Mouse (Mus musculus) midbrain, embryonic 11.5 days (tissue): ENCODE measurements at regions not wholly inside any gene's neighbourhood (a gene's known extent, or its start where the extent isn't known, plus 50 kb on each side); places are given as distances from the start of the nearest gene placed in this dataset.

Source experiments
- ATAC-seq: fragments of 200-750 bp; cut with Nextera tagmentation; 2 replicates; pipeline ENCODE4 v1.8.0; 2017; ENCODE audit warnings: moderate TSS enrichment, moderate library complexity; ENCODE audit not compliant: low FRiP score
- DNase-seq: peaks from one replicate; pipeline ENCODE4 v3.0.0; 2015; ENCODE audit warnings: low spot score; ENCODE audit errors: missing footprints
- H3K27ac ChIP-seq: fragments of 300-500 bp; sonication (generic); 2 replicates; pipeline ENCODE4 v1.5.1; 2014; ENCODE audit warnings: low read depth, low read length
- H3K27me3 ChIP-seq: fragments of 300-500 bp; sonication (generic); 2 replicates; pipeline ENCODE4 v1.6.1; 2014; ENCODE audit warnings: mild to moderate bottlenecking, low read length, moderate library complexity, mixed read lengths; ENCODE audit not compliant: control insufficient read depth, insufficient read depth
- H3K36me3 ChIP-seq: fragments of 300-500 bp; sonication (generic); 2 replicates; pipeline ENCODE4 v1.6.1; 2014; ENCODE audit warnings: mild to moderate bottlenecking, low read length, moderate library complexity, mixed read lengths; ENCODE audit not compliant: control insufficient read depth, insufficient read depth
- H3K4me1 ChIP-seq: fragments of 300-500 bp; sonication (generic); 2 replicates; pipeline ENCODE4 v1.6.1; 2014; ENCODE audit warnings: low read length; ENCODE audit not compliant: control insufficient read depth, insufficient read depth
- H3K4me2 ChIP-seq: fragments of 300-500 bp; sonication (generic); 2 replicates; pipeline ENCODE4 v1.6.1; 2014; ENCODE audit warnings: mild to moderate bottlenecking, moderate library complexity
- H3K4me3 ChIP-seq: fragments of 300-500 bp; sonication (generic); 2 replicates; pipeline ENCODE4 v1.5.1; 2014; ENCODE audit warnings: low read depth, low read length
- H3K9ac ChIP-seq: fragments of 300-500 bp; sonication (generic); 2 replicates; pipeline ENCODE4 v1.6.1; 2014; ENCODE audit warnings: low read length
- H3K9me3 ChIP-seq: fragments of 300-500 bp; sonication (generic); 2 replicates; pipeline ENCODE4 v1.6.1; 2016; ENCODE audit warnings: low read length; ENCODE audit not compliant: control insufficient read depth
- WGBS: fragments of 180-500 bp; shearing (Covaris S2); extraction: QIAGEN DNeasy Blood & Tissue Kit; methylation state at CpG from one replicate; pipeline ENCODE4 v1.1.7; 2014; 5-methylcytosine and 5-hydroxymethylcytosine counted together

DNA sequence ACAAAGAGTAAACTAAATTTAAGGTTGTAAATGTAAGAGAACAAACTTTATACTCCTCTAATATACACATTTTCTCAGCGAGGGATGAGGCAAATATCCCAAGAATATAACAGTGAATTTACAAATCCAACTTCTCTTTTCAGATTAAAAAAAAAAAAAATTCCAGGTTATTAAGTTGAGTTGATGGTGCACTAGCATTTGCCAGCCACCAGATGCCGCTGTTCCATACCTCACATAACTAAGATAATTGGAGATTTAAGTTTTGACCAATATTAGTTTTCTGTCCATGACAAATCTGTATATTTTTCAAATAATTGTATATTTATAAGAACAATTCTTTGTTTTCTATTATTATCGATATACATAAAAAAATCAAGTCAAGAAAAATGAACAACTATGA is 319.9 kb upstream of the Kcnh7 start:
- H3K9ac ChIP-seq: no peak overlapping the region
- no peaks in the 10 kb centered on the region for H3K4me1 ChIP-seq
- ATAC-seq (no peak), DNase-seq (no peak)
- H3K9me3 ChIP-seq: no peaks in the 10 kb centered on the region
- no peaks in the 10 kb centered on the region for H3K36me3 ChIP-seq
- no peaks in the 10 kb centered on the region for H3K27me3 ChIP-seq
- H3K4me3 ChIP-seq: no peak overlapping the region
- no peak overlapping the region for H3K4me2 ChIP-seq
- no peak overlapping the region for H3K27ac ChIP-seq
- WGBS: 7% methylated on average over 3 of the region's 3 CpGs

DNA sequence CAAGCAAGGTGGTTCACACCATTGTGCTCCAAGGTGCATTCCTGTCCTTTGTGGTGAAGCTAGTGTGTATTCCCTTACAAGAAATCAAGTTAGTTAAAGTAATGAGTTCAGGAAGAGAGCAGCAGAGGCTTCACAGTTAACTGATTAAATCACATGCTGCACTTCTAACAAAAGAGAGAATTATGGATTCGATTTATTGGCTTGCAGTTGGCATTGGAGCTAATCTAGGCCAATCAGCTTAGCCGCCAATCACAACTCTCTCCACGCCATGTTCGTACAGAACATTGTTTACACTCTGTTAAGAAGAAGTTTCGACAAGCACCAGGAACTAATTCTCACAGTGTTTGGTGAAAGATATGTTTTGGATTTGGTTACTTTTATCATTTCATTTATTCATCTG is 292.3 kb upstream of the Kcnh7 start:
- H3K4me3 ChIP-seq: no peak overlapping the region
- no peaks in the 10 kb centered on the region for H3K36me3 ChIP-seq
- no peak overlapping the region for H3K4me2 ChIP-seq
- H3K9me3 ChIP-seq: no peaks in the 10 kb centered on the region
- H3K27ac ChIP-seq: no peak overlapping the region
- H3K9ac ChIP-seq: no peak overlapping the region
- 78% methylated on average over 5 of the region's 5 CpGs for WGBS
- H3K4me1 ChIP-seq: no peaks in the 10 kb centered on the region
- no peak for DNase-seq
- H3K27me3 ChIP-seq: no peaks in the 10 kb centered on the region
- ATAC-seq: no peak

DNA sequence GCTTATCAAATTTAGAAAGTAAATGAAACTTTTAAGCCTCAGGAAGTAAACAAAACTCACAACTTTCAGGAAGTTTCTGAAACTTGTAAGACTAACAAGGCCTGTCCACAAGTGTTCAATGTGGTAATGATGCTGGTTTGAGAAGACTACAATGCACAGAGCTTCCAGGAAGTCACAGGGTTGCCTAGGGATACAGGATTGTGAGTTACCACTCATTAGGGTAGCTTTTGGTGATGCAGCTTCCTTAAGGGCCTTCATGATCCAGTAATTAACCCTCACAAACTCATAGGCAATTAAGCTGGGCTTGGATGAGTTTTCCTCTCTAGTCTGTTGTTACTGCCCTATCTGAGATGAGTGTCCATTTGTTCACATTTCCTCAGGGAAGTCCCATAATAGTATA is 291.2 kb upstream of the Kcnh7 start:
- Histone ChIP-seq H3K27ac (no peak overlapping the region), H3K36me3 (no peaks in the 10 kb centered on the region), H3K4me3 (no peak overlapping the region)

DNA sequence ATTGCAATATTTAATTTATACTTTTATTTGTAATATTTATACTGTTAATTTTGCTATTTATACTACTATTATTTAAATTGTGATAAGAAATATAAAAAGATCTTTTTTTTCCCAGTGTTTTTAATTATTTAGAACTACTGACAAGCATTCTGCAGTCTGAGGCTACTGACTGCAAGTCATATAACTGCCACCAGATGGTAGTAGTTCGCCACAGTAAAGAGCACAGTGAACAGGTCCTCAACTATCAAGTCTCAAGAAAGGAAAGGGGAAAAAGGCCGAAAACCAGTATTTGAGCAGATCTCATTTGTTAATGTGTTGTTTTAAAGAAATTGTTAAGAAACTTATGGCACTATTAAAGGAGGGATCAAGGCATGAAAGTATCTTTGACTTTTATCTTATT is 289.6 kb upstream of the Kcnh7 start:
- Histone ChIP-seq H3K4me1 (no peaks in the 10 kb centered on the region), H3K27me3 (no peaks in the 10 kb centered on the region), H3K9ac (no peak overlapping the region), H3K36me3 (no peaks in the 10 kb centered on the region), H3K4me2 (no peak overlapping the region), H3K27ac (no peak overlapping the region), H3K9me3 (no peaks in the 10 kb centered on the region), H3K4me3 (no peak overlapping the region)
- ATAC-seq (peak; percentile 87), DNase-seq (peak; percentile 88)
- WGBS: 30% methylated on average over 2 of the region's 2 CpGs

More for the DNA sequence above, 291.2 kb upstream of the Kcnh7 start:
- DNase-seq (no peak), ATAC-seq (no peak)
- Histone ChIP-seq H3K9ac (no peak overlapping the region), H3K27me3 (no peaks in the 10 kb centered on the region), H3K4me2 (no peak overlapping the region), H3K9me3 (no peaks in the 10 kb centered on the region), H3K4me1 (no peaks in the 10 kb centered on the region)

- no peaks in the 10 kb centered on the region for H3K27me3 ChIP-seq
- no peak overlapping the region for H3K4me2 ChIP-seq
- no peaks in the 10 kb centered on the region for H3K36me3 ChIP-seq
- H3K9me3 ChIP-seq: no peaks in the 10 kb centered on the region
- H3K4me1 ChIP-seq: no peaks in the 10 kb centered on the region
- DNase-seq (no peak), ATAC-seq (no peak)
- 77% methylated on average over 2 of the region's 2 CpGs for WGBS
- no peak overlapping the region for H3K27ac ChIP-seq
- H3K4me3 ChIP-seq: no peak overlapping the region
- H3K9ac ChIP-seq: no peak overlapping the region
Measured at GRCm38 (mm10) chr2:63472248-63472647, 288.2 kb upstream of the Kcnh7 start.

DNA sequence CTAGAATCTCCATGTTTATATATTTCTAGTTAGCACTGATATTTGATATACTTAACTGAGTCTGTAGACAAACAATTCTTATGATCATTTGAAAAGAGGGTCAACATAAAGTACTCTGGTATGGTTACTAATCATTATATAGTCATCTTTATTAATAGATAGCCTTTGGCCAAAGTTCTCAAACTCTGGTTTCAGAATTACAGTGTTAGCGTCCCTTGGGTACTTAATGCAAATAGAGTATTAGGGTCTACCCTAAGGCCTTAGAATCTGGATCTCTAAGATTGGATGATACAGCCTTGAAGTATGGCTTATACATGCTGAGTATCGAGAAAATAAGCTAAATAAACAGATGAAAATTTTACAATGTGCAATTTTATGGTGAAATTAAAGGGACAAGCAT is 275.0 kb upstream of the Kcnh7 start:
- ATAC-seq (no peak), DNase-seq (no peak)
- no peaks in the 10 kb centered on the region for H3K4me1 ChIP-seq
- no peak overlapping the region for H3K4me2 ChIP-seq
- no peaks in the 10 kb centered on the region for H3K27me3 ChIP-seq
- no peak overlapping the region for H3K9ac ChIP-seq
- no peaks in the 10 kb centered on the region for H3K36me3 ChIP-seq
- H3K4me3 ChIP-seq: no peak overlapping the region
- WGBS: 89% methylated on average over 2 of the region's 2 CpGs
- H3K27ac ChIP-seq: no peak overlapping the region
- no peaks in the 10 kb centered on the region for H3K9me3 ChIP-seq

DNA sequence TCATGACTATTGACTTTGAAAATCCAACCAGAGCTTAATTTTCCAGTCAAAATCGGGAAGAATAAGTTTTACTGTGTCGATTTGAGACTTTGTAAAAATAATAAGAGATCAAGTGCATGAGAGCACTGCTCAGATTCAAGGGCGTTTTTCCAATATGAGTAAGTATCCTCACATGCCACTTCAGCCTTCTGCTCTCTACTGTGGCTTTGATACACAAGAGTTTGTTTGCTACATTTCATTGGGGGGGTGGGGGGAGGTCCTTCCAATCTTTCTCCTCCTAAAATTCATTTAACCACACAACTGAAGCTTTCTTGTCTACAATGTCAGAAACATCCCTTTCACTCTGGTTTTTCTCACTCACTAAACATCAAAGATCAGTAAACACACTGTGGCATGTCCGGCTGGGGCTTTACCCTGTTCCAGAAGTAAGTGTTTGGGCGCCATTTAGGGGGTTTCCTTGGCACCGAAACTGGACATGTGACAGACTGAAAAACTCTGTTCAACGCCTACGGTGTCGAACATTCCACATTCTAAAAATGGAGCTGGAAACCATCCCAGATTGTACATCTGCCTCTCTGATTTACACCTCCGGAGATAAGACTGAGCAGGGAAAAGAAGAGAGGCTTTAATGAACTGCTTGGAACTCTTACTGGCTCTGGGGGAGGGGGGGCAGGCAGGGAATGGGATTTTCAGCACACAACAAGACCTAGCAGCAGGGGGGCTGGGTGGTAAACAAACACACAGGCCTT is 270.4 kb upstream of the Kcnh7 start:
- WGBS: 73% methylated on average over 10 of the region's 10 CpGs
- no peak for ATAC-seq

DNA sequence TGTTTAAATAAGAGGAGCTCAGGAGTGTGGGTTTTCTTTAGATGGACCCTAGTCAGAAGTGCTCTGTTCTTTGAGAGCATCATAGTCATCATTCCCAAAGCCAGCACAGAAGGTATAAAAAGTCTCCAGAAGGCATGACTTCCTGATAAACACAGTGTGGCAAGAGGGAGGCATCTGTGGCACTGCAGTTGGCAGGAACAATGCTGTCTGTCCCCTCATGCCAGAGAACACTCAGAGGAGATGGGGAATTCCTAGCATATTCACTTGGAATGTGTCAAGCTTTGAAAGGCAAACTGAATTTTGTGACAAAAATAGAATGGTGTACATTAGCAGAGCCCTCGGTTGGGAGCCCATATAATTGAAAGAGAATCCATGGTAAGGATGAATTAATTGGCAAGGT is 268.8 kb upstream of the Kcnh7 start:
- Histone ChIP-seq H3K4me2 (no peak overlapping the region), H3K4me3 (no peak overlapping the region), H3K27me3 (no peaks in the 10 kb centered on the region), H3K9me3 (no peaks in the 10 kb centered on the region), H3K27ac (no peak overlapping the region), H3K36me3 (no peaks in the 10 kb centered on the region), H3K4me1 (no peaks in the 10 kb centered on the region), H3K9ac (no peak overlapping the region)
- WGBS: 76% methylated on average over 1 of the region's 1 CpGs
- ATAC-seq (no peak), DNase-seq (no peak)

More for the DNA sequence above, 270.4 kb upstream of the Kcnh7 start:
- Histone ChIP-seq H3K4me2 (no peak overlapping the region), H3K9ac (no peak overlapping the region), H3K4me3 (no peak overlapping the region), H3K36me3 (no peaks in the 10 kb centered on the region), H3K9me3 (no peaks in the 10 kb centered on the region), H3K27me3 (no peaks in the 10 kb centered on the region), H3K27ac (no peak overlapping the region), H3K4me1 (no peaks in the 10 kb centered on the region)
- no peak for DNase-seq

- no peak overlapping the region for H3K4me2 ChIP-seq
- H3K36me3 ChIP-seq: no peaks in the 10 kb centered on the region
- 87% methylated on average over 1 of the region's 1 CpGs for whole genome bisulfite sequencing
- no peaks in the 10 kb centered on the region for H3K27me3 ChIP-seq
- no peak overlapping the region for H3K9ac ChIP-seq
- H3K27ac ChIP-seq: no peak overlapping the region
- H3K4me1 ChIP-seq: no peaks in the 10 kb centered on the region
- H3K4me3 ChIP-seq: no peak overlapping the region
- ATAC-seq: no peak
- no peaks in the 10 kb centered on the region for H3K9me3 ChIP-seq
- no peak for DNase-seq
Measured at GRCm38 (mm10) chr2:63452164-63452563, 268.1 kb upstream of the Kcnh7 start.
